Mouse (Mus musculus) CH12.LX (cell line): ENCODE results near the gene Alg5. TPM values are rescaled to one million over a fixed set of nuclear protein-coding genes. Genes with fewer than 3 reads are reported as not detected.
A peak's percentile ranks its signal among the peaks of the same experiment; 100 is the strongest.

Experiments used
- DNase-seq: peaks from one replicate; pipeline ENCODE4 v3.0.0-alpha.2; 2013; ENCODE audit errors: extremely low read depth
- H3K27ac ChIP-seq: 2 replicates; pipeline ENCODE4 v1.5.1; 2012; ENCODE audit warnings: low read depth, mild to moderate bottlenecking, control low read depth, moderate library complexity; ENCODE audit not compliant: insufficient read depth
- H3K27me3 ChIP-seq: replicated peaks from 2 replicates; pipeline ENCODE3; 2012; ENCODE audit warnings: inconsistent platforms
- H3K36me3 ChIP-seq, 2 experiments: replicated peaks in 1 of 2; 2 replicates each; pipeline versions ENCODE3 to v1.6.1; 2012; ENCODE audit warnings: inconsistent platforms in 1 of 2, low read length in 1 of 2, mild to moderate bottlenecking in 1 of 2, mixed read lengths in 1 of 2, moderate library complexity in 1 of 2; ENCODE audit not compliant: control insufficient read depth in 1 of 2, insufficient read depth in 1 of 2
- H3K4me1 ChIP-seq, 2 experiments: 2 replicates each; pipeline ENCODE4 v1.6.1; 2012; ENCODE audit warnings: inconsistent platforms in 1 of 2, moderate library complexity in 1 of 2; ENCODE audit not compliant: insufficient read depth in 2 of 2, control insufficient read depth in 1 of 2
- H3K4me2 ChIP-seq: 2 replicates; pipeline ENCODE4 v1.6.1; 2012; ENCODE audit warnings: low read depth, mild to moderate bottlenecking, control low read depth; ENCODE audit not compliant: poor library complexity, insufficient read depth, severe bottlenecking
- H3K4me3 ChIP-seq, 3 experiments: fragments of 150-350 bp in 1 of 3; sonication (generic) in 1 of 3; replicated peaks in 1 of 3; 2 replicates each; pipeline versions ENCODE3 to v1.5.1; 2011 to 2012; ENCODE audit warnings: low read depth in 2 of 3, low read length in 2 of 3, mild to moderate bottlenecking in 2 of 3, moderate library complexity in 2 of 3, control low read depth in 1 of 3, improper control_type of control experiment in 1 of 3, inconsistent platforms in 1 of 3, mixed read lengths in 1 of 3; ENCODE audit not compliant: poor library complexity in 1 of 3
- H3K79me2 ChIP-seq: replicated peaks from 2 replicates; pipeline ENCODE4 v1.6.1; 2012; ENCODE audit warnings: mild to moderate bottlenecking, moderate library complexity; ENCODE audit not compliant: control insufficient read depth, poor library complexity, insufficient read depth, severe bottlenecking; ENCODE audit errors: extremely low read depth
- H3K9ac ChIP-seq: 2 replicates; pipeline ENCODE4 v1.6.1; 2012; ENCODE audit warnings: low read depth, mild to moderate bottlenecking, control low read depth, moderate library complexity; ENCODE audit not compliant: insufficient read depth
- H3K9me3 ChIP-seq: replicated peaks from 2 replicates; pipeline ENCODE3; 2012; ENCODE audit warnings: low read length, inconsistent platforms, mixed read lengths
- CHD1 ChIP-seq: IDR thresholded peaks from 2 replicates; pipeline ENCODE4 v1.6.1; 2012; ENCODE audit warnings: low read depth, low read length, improper control_type of control experiment, inconsistent platforms
- CHD2 ChIP-seq: IDR thresholded peaks from 2 replicates; pipeline ENCODE4 v1.6.1; 2011; ENCODE audit warnings: low read length, improper control_type of control experiment
- CTCF ChIP-seq, 2 experiments: IDR thresholded peaks in 1 of 2; conservative IDR thresholded peaks in 1 of 2; 2 replicates each; pipeline ENCODE4 v1.5.1; 2011 to 2012; ENCODE audit warnings: low read depth in 2 of 2, low read length in 2 of 2, improper control_type of control experiment in 1 of 2, inconsistent platforms in 1 of 2, mild to moderate bottlenecking in 1 of 2, moderate library complexity in 1 of 2
- E2F4 ChIP-seq: IDR thresholded peaks from 2 replicates; pipeline ENCODE4 v1.6.1; 2011; ENCODE audit warnings: low read depth, low read length, improper control_type of control experiment; ENCODE audit not compliant: insufficient replicate concordance
- ELF1 ChIP-seq: IDR thresholded peaks from 2 replicates; pipeline ENCODE4 v1.6.1; 2014; ENCODE audit warnings: low read depth, mild to moderate bottlenecking, inconsistent platforms, low read length, improper control_type of control experiment
- EP300 ChIP-seq: IDR thresholded peaks from 2 replicates; pipeline ENCODE4 v1.6.1; 2011; ENCODE audit warnings: low read length, improper control_type of control experiment
- ETS1 ChIP-seq: conservative IDR thresholded peaks from 2 replicates; pipeline ENCODE4 v1.6.1; 2012; ENCODE audit warnings: low read depth, mild to moderate bottlenecking, inconsistent platforms, low read length, improper control_type of control experiment, moderate library complexity
- HCFC1 ChIP-seq: IDR thresholded peaks from 2 replicates; pipeline ENCODE4 v1.6.1; 2012; ENCODE audit warnings: low read depth, mild to moderate bottlenecking, inconsistent platforms, low read length, improper control_type of control experiment
- JUN ChIP-seq: IDR thresholded peaks from 2 replicates; pipeline ENCODE4 v1.6.1; 2011; ENCODE audit warnings: low read depth, mild to moderate bottlenecking, low read length, improper control_type of control experiment, moderate library complexity; ENCODE audit not compliant: insufficient read depth
- JUND ChIP-seq: conservative IDR thresholded peaks from 2 replicates; pipeline ENCODE4 v1.6.1; 2011; ENCODE audit warnings: low read depth, low read length, improper control_type of control experiment
- KAT2A ChIP-seq: IDR thresholded peaks from 2 replicates; pipeline ENCODE4 v1.6.1; 2012; ENCODE audit warnings: low read length, improper control_type of control experiment, inconsistent platforms; ENCODE audit not compliant: insufficient replicate concordance
- MAFK ChIP-seq: IDR thresholded peaks from 2 replicates; pipeline ENCODE4 v1.6.1; 2011; ENCODE audit warnings: low read length, improper control_type of control experiment; ENCODE audit not compliant: insufficient replicate concordance
- MAZ ChIP-seq: IDR thresholded peaks from 2 replicates; pipeline ENCODE4 v1.6.1; 2012; ENCODE audit warnings: low read depth, mild to moderate bottlenecking, inconsistent platforms, low read length, improper control_type of control experiment, moderate library complexity
- MEF2A ChIP-seq: IDR thresholded peaks from 2 replicates; pipeline ENCODE4 v1.6.1; 2014; ENCODE audit warnings: low read depth, mild to moderate bottlenecking, inconsistent platforms, low read length, improper control_type of control experiment, borderline replicate concordance
- MYC ChIP-seq: IDR thresholded peaks from 2 replicates; pipeline ENCODE4 v1.6.1; 2011; ENCODE audit warnings: low read depth, mild to moderate bottlenecking, improper control_type of control experiment, low read length
- NELFE ChIP-seq: IDR thresholded peaks from 2 replicates; pipeline ENCODE4 v1.6.1; 2011; ENCODE audit warnings: low read depth, low read length, improper control_type of control experiment
- PAX5 ChIP-seq: IDR thresholded peaks from 2 replicates; pipeline ENCODE4 v1.6.1; 2012; ENCODE audit warnings: low read length, inconsistent platforms, mixed read lengths
- POLR2A ChIP-seq: IDR thresholded peaks from 2 replicates; pipeline ENCODE4 v1.6.1; 2011; ENCODE audit warnings: low read depth, mild to moderate bottlenecking, improper control_type of control experiment, low read length
- POLR2AphosphoS2 ChIP-seq: IDR thresholded peaks from 2 replicates; pipeline ENCODE4 v1.6.1; 2011; ENCODE audit warnings: low read depth, low read length, improper control_type of control experiment
- RCOR1 ChIP-seq: conservative IDR thresholded peaks from 2 replicates; pipeline ENCODE4 v1.6.1; 2012; ENCODE audit warnings: low read depth, mild to moderate bottlenecking, inconsistent platforms, low read length, improper control_type of control experiment
- SIN3A ChIP-seq: IDR thresholded peaks from 2 replicates; pipeline ENCODE4 v1.6.1; 2012; ENCODE audit warnings: low read length, improper control_type of control experiment, inconsistent platforms
- SMC3 ChIP-seq: IDR thresholded peaks from 2 replicates; pipeline ENCODE4 v1.6.1; 2011; ENCODE audit warnings: low read depth, low read length, improper control_type of control experiment
- TBP ChIP-seq: conservative IDR thresholded peaks from 2 replicates; pipeline ENCODE4 v1.6.1; 2011; ENCODE audit warnings: low read depth, low read length, improper control_type of control experiment
- UBTF ChIP-seq: IDR thresholded peaks from 2 replicates; pipeline ENCODE4 v1.6.1; 2012; ENCODE audit warnings: low read depth, mild to moderate bottlenecking, inconsistent platforms, low read length, improper control_type of control experiment, moderate library complexity
- USF1 ChIP-seq: IDR thresholded peaks from 2 replicates; pipeline ENCODE4 v1.6.1; 2014; ENCODE audit warnings: low read depth, mild to moderate bottlenecking, inconsistent platforms, low read length, improper control_type of control experiment
- USF2 ChIP-seq: conservative IDR thresholded peaks from 2 replicates; pipeline ENCODE4 v1.6.1; 2011; ENCODE audit warnings: low read depth, low read length, improper control_type of control experiment
- ZC3H11A ChIP-seq: IDR thresholded peaks from 2 replicates; pipeline ENCODE4 v1.6.1; 2012; ENCODE audit warnings: low read depth, mild to moderate bottlenecking, inconsistent platforms, low read length, improper control_type of control experiment
- ZKSCAN1 ChIP-seq: IDR thresholded peaks from 2 replicates; pipeline ENCODE4 v1.6.1; 2012; ENCODE audit warnings: low read depth, inconsistent platforms, low read length, improper control_type of control experiment, borderline replicate concordance
- ZMIZ1 ChIP-seq: IDR thresholded peaks from 2 replicates; pipeline ENCODE4 v1.6.1; 2012; ENCODE audit warnings: low read depth, mild to moderate bottlenecking, inconsistent platforms, low read length, improper control_type of control experiment
- ZNF384 ChIP-seq: IDR thresholded peaks from 2 replicates; pipeline ENCODE4 v1.6.1; 2012; ENCODE audit warnings: low read depth, low read length, improper control_type of control experiment, inconsistent platforms
- dilution Hi-C: fragments of 300-500 bp; cut with MboI; formaldehyde crosslinking; loops from 2 replicates; pipeline ENCODE4 v1.14.3; 2020; ENCODE audit warnings: low sequenced_read_pairs; ENCODE audit not compliant: extremely low pct_unique_long_range_greater_than_20kb, extremely low pct_ligation_motif_present
- in situ Hi-C: fragments of 300-500 bp; cut with MboI; formaldehyde crosslinking; loops from 3 replicates; pipeline ENCODE4 v1.14.3; 2019; ENCODE audit warnings: low sequenced_read_pairs, low pct_ligation_motif_present, low pct_unique_long_range_greater_than_20kb, mixed read lengths
- polyA plus RNA-seq: library from polyadenylated mRNA; unstranded; fragments of >175 nt; gene quantifications from 2 replicates; pipeline ENCODE4 v1.2.1, GENCODE M21; 2012; ENCODE audit warnings: low read depth; ENCODE audit not compliant: insufficient read length
- total RNA-seq, 2 experiments: library from RNA; depleted of rRNA; stranded (reverse); fragments of 300-350 nt in 1 of 2; fragments of >200 nt in 1 of 2; gene quantifications; 2 replicates each; pipeline ENCODE4 v1.2.3; 2012 to 2014

Gene Alg5
- total and polyA plus RNA-seq, 3 experiments = 33.9 to 52.0 (median 48.0) TPM

DNA sequence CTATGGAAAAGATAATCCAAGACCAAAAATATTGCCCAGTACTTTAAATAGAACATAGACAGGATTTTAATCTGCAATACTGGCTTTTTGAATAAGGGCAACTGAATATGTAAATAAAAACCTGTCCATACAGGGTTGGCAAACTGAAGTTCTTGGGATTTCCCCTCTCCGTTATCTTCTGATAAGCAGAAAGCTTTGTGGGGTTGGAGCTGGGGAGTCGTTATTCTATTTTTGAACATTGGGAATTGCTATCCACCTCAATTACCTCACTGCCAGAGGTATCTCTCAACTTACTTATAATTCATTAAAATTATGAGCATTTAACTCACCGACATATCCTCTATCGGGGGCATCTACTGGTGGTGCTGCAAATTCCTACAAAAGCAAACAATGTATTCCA lies 3.0 kb upstream of the Alg5 start:
- dilution Hi-C loops (no loop called here), in situ Hi-C loops (no loop called here)
- no peak for DNase-seq
- Histone ChIP-seq H3K4me2 (no peak overlapping the region), H3K4me1 (peaks cover 17 to 67% of the 10 kb centered on the region in 2 experiments), H3K9me3 (no peaks in the 10 kb centered on the region), H3K4me3 (no peak overlapping the region), H3K36me3 (peaks cover 34 to 60% of the 10 kb centered on the region in 2 experiments), H3K9ac (no peak overlapping the region), H3K79me2 (peaks cover 31% of the 10 kb centered on the region), H3K27ac (no peak overlapping the region), H3K27me3 (no peaks in the 10 kb centered on the region)
- TF ChIP-seq E2F4 (no peak), CHD2 (no peak), POLR2A (no peak), ETS1 (no peak), SMC3 (no peak), CHD1 (no peak), PAX5 (no peak), ZNF384 (no peak), ELF1 (no peak), USF1 (no peak), TBP (no peak), MAZ (no peak), RCOR1 (no peak), JUN (no peak), HCFC1 (no peak), SIN3A (no peak), ZKSCAN1 (no peak), CTCF (conservative IDR thresholded peaks at IDR 0.05 in 1 of 2, IDR thresholded peaks at IDR 0.05 in 1 of 2; ENCODE audit: low read depth in 2 of 2, low read length in 2 of 2) (no peak)

GRCm38 (mm10) chr3:54734411-54735246 lies 710 bp upstream of the Alg5 start:
- Histone ChIP-seq H3K4me3 (peak overlapping the region; percentile 83 to 99 (median 91)), H3K36me3 (peaks cover 23 to 59% of the 10 kb centered on the region in 2 experiments), H3K9me3 (no peaks in the 10 kb centered on the region), H3K4me2 (peak overlapping the region; percentile 58; the same call in 1 of the 2 replicates), H3K9ac (peak overlapping the region; percentile 90), H3K27ac (peak overlapping the region; percentile 93), H3K27me3 (no peaks in the 10 kb centered on the region), H3K79me2 (peaks cover 32% of the 10 kb centered on the region), H3K4me1 (peaks cover 6 to 57% of the 10 kb centered on the region in 2 experiments)
- DNase-seq = peak; percentile 80
- in situ Hi-C loops = no loop called here
- dilution Hi-C loops = no loop called here
- TF ChIP-seq EP300 = no peak
- TF ChIP-seq UBTF = 0 out of 2 replicates have a peak, but pooled peaks have one; percentile 16
- 0 out of 2 replicates have a peak, but pooled peaks have one; percentile 52 for TF ChIP-seq KAT2A
- peak; percentile 83 for TF ChIP-seq POLR2A
- TF ChIP-seq TBP = peak; percentile 63; the same call in 1 of the 2 replicates
- peak; percentile 86 for TF ChIP-seq NELFE
- TF ChIP-seq ZMIZ1 = peak; percentile 91; the same call in 1 of the 2 replicates
- TF ChIP-seq USF2 = no peak
- no peak for TF ChIP-seq POLR2AphosphoS2
- TF ChIP-seq CTCF (conservative IDR thresholded peaks at IDR 0.05 in 1 of 2, IDR thresholded peaks at IDR 0.05 in 1 of 2; ENCODE audit: low read depth in 2 of 2, low read length in 2 of 2) = no peak
- TF ChIP-seq ZC3H11A = no peak
- no peak for TF ChIP-seq MAZ
- no peak for TF ChIP-seq MEF2A
- no peak for TF ChIP-seq MAFK
- no peak for TF ChIP-seq ZNF384
- TF ChIP-seq SIN3A = peak; percentile 9; the same call in 1 of the 2 replicates
- no peak for TF ChIP-seq JUND
- 0 out of 2 replicates have a peak, but pooled peaks have one; percentile 38 for TF ChIP-seq E2F4
- no peak for TF ChIP-seq USF1
- peak; percentile 61; the same call in 1 of the 2 replicates for TF ChIP-seq HCFC1
- peak; percentile 33; the same call in 1 of the 2 replicates for TF ChIP-seq MYC
